Mouse (Mus musculus): Measurements from ENCODE around the gene Padi2.

Gene Padi2

GRCm38 (mm10) chr4:140881771-140882170 is 24.4 kb upstream of the Padi2 start:
- DNase-seq = no peak

- DNase-seq = no peak
These were observed 23.8 kb upstream of the Padi2 start for GRCm38 (mm10) chr4:140882365-140882764.

GRCm38 (mm10) chr4:140882981-140883380 is 23.2 kb upstream of the Padi2 start:
- no peak for DNase-seq

- DNase-seq = no peak
These were observed 22.3 kb upstream of the Padi2 start for GRCm38 (mm10) chr4:140883852-140884251.

- DNase-seq = no peak
These were observed 14.5 kb upstream of the Padi2 start for GRCm38 (mm10) chr4:140891525-140892162.

GRCm38 (mm10) chr4:140892163-140892530 is 14.0 kb upstream of the Padi2 start:
- no peak for DNase-seq

GRCm38 (mm10) chr4:140904776-140905425 is 1.2 kb upstream of the Padi2 start:
- DNase-seq = no peak

- DNase-seq = no peak
These were observed 695 bp upstream of the Padi2 start for GRCm38 (mm10) chr4:140905426-140905871.

- no peak for DNase-seq
These were observed 710 bp downstream of the Padi2 start for GRCm38 (mm10) chr4:140906827-140907280.

GRCm38 (mm10) chr4:140907306-140908024 is 1.3 kb downstream of the Padi2 start:
- no peak for DNase-seq

- no peak for DNase-seq
These were observed 2.5 kb downstream of the Padi2 start for GRCm38 (mm10) chr4:140908627-140909026.

- DNase-seq = no peak
These were observed 3.4 kb downstream of the Padi2 start for GRCm38 (mm10) chr4:140909536-140909935.

GRCm38 (mm10) chr4:140910661-140911310 is 4.6 kb downstream of the Padi2 start:
- no peak for DNase-seq

- no peak for DNase-seq
These were observed 5.3 kb downstream of the Padi2 start for GRCm38 (mm10) chr4:140911416-140911815.

- no peak for DNase-seq
These were observed 6.2 kb downstream of the Padi2 start for GRCm38 (mm10) chr4:140912271-140912833.

GRCm38 (mm10) chr4:140913565-140913964 is 7.4 kb downstream of the Padi2 start:
- no peak for DNase-seq

- DNase-seq = peak; percentile 40
These were observed 8.6 kb downstream of the Padi2 start for GRCm38 (mm10) chr4:140914731-140915131.

- no peak for DNase-seq
These were observed 9.1 kb downstream of the Padi2 start for GRCm38 (mm10) chr4:140915235-140915634.

GRCm38 (mm10) chr4:140916296-140916695 is 10.2 kb downstream of the Padi2 start:
- DNase-seq = no peak

GRCm38 (mm10) chr4:140917451-140917850 is 11.3 kb downstream of the Padi2 start:
- no peak for DNase-seq

GRCm38 (mm10) chr4:140919974-140920836 is 14.1 kb downstream of the Padi2 start:
- no peak for DNase-seq

- DNase-seq = no peak
These were observed 16.4 kb downstream of the Padi2 start for GRCm38 (mm10) chr4:140922508-140922907.

Data from embryo, embryonic 11 days (tissue).